Mouse (Mus musculus) adrenal gland, adult 8-10 months (tissue): ENCODE results near the gene Nbeal1. TPM values are rescaled to one million over a fixed set of nuclear protein-coding genes. Genes with fewer than 3 reads are reported as not detected.

Experiments
- DNase-seq: peaks from one replicate; pipeline ENCODE4 v3.0.0; 2022
- total RNA-seq, 4 experiments: library from RNA; stranded (reverse); gene quantifications; 2 replicates each; pipeline ENCODE4 v1.2.4; 2022

The Nbeal1 gene
- total RNA-seq, 4 experiments from 2014 or later: 64.5 to 93.8 (median 75.0) TPM

GRCm38 (mm10) chr1:60343630-60344455, 163.4 kb downstream of the Nbeal1 start:
- DNase-seq: no peak

GRCm38 (mm10) chr1:60344670-60345069, 164.3 kb downstream of the Nbeal1 start:
- no peak for DNase-seq

DNA sequence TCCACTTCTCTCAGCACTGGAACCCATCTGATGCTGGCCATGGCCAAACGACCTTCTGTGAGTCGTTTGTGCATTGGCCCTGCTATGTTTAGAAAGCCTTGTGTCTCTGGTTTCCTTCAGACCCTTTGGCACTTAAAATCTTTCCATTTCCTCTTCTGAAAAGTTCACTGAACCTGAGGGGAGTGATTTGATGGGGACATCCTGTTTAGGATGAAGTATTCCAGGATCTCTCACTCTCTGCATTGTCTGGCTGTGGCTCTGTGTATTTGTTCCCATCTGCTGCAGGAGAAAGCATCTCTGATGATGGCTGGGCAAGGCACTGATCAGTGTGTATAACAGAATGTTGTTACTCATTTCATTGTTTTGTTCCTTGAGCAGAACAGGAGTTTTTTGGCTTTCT, 165.3 kb downstream of the Nbeal1 start:
- no peak for DNase-seq

GRCm38 (mm10) chr1:60352786-60353185, 172.4 kb downstream of the Nbeal1 start:
- no peak for DNase-seq

DNA sequence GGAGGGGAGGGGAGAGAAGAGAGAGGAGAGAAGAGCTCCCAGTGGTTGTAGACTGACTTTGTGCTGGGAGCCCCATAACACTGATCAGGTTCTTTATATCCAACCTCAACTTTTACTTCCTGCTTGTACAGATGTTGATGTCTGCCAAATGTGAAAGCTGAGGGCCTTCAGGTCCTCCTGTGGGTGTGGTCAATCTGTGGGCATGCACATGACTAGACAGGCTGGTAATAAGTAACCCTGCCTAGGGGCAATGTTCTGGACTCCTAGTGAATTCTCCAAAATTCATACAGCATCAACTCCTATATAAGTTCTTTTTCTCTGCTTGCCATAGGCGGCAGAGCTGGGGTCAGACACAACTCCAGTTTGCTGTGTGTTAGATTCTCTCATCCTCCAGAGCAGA, 181.2 kb downstream of the Nbeal1 start:
- DNase-seq: no peak

- DNase-seq: no peak
Observed at GRCm38 (mm10) chr1:60376556-60376955, 196.2 kb downstream of the Nbeal1 start.

GRCm38 (mm10) chr1:60381910-60382309, 201.5 kb downstream of the Nbeal1 start:
- no peak for DNase-seq

Other genes with a start within 250 kb of the Nbeal1 start
- gene Ica1l, start 137.4 kb upstream of the Nbeal1 start, total RNA-seq: 1 to 10 TPM; 2.7 to 3.5 (median 2.9) TPM
- 10 to 100 TPM in 3 of 4 experiments, 1 to 10 TPM in 1; 8.9 to 17.9 (median 15.9) TPM for gene Carf, start 82.4 kb upstream of the Nbeal1 start, total RNA-seq
- gene Wdr12, start 82.0 kb upstream of the Nbeal1 start, total RNA-seq: 10 to 100 TPM; 14.8 to 20.5 (median 18.5) TPM
- gene Cyp20a1, start 162.7 kb downstream of the Nbeal1 start, total RNA-seq: 10 to 100 TPM; 33.7 to 39.6 (median 37.1) TPM
- gene Abi2, start 229.0 kb downstream of the Nbeal1 start, total RNA-seq: 10 to 100 TPM; 28.5 to 49.7 (median 42.4) TPM